Mouse (Mus musculus): ENCODE results near the gene Gfer. TPM values are rescaled to one million over a fixed set of nuclear protein-coding genes. Genes with fewer than 3 reads are reported as not detected.

The Gfer gene
- polyA plus RNA-seq, 1 experiment = 47.7 TPM

DNA sequence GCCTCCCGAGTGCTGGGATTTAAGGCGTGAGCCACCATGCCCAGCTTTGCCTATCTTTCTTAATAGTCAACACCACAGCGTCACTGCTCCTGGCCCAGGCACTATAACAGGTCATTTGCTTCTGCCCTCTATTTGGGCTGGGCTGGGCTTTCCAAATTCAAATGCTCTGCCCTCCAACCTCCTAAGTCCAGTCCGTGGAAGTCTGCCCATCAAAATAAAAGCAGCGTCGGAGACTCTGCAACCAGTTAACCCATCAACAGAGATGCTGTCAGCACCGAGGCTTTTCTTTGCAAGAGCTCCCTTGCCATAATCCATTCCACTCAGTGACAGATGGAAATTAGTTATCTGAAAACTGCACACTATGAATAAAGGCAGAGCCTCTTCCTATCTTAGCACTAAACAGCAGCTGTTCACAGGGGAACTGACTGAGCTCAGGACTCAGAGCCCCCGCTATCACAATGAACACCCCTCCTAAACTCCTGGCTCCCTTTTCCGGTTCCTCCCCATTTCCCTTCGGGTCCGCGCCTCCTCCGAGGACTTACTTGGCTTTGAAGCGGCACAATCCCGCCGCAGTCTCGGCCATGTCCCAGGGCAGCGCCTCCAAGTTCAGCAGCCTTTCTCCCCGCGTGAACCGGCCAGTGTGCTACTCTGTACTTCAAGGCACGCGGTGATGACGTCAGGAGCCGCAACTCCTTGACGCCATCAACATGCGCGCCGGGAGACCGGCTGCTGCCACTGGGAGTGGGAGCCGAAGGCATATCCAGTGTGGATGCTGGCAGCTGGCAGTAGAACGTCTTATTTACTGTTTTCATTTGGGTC, 11.2 kb upstream of the Gfer start, which contains the start of gene Tbl3:
Gene Tbl3, minus strand, starts transcription at position 679 of the 819 bp plus-strand sequence.
- Histone ChIP-seq H3K36me3 (ENCODE audit: control insufficient read depth, insufficient read depth) (peaks cover under 1% of the 10 kb centered on the region), H3K4me2 (ENCODE audit: low read depth) (peak within 1 kb of the TSS; percentile 89), H3K4me3 (peak within 1 kb of the TSS; percentile 72), H3K79me2 (ENCODE audit: control insufficient read depth, insufficient read depth) (peaks cover 16% of the 10 kb centered on the region), H3K27me3 (ENCODE audit: control insufficient read depth, insufficient read depth, insufficient read length) (no peaks in the 10 kb centered on the region), H3ac (ENCODE audit: control insufficient read depth, insufficient read length) (peak within 1 kb of the TSS; percentile 5)
- TF ChIP-seq POLR2AphosphoS2 (IDR thresholded peaks at IDR 0.05; ENCODE audit: insufficient read length, low read depth) (peak; percentile 94), MYOG (IDR thresholded peaks at IDR 0.05; ENCODE audit: control insufficient read depth in 1 of 3, insufficient read depth in 1 of 3, insufficient read length in 2 of 3, low read depth in 2 of 3) (peak in 1 of 3 experiments; percentile 10), SRF (IDR thresholded peaks at IDR 0.05; ENCODE audit: control insufficient read depth, insufficient read length, low read depth) (peak; percentile 72), POLR2A (IDR thresholded peaks at IDR 0.05; ENCODE audit: insufficient read length, low read depth) (peak; percentile 91), TCF12 (IDR thresholded peaks at IDR 0.05; ENCODE audit: insufficient read depth, poor library complexity, severe bottlenecking) (no peak), MYOD1 (IDR thresholded peaks at IDR 0.05; ENCODE audit: control insufficient read depth in 1 of 3, insufficient read length in 2 of 3, low read depth in 2 of 3) (no peak), E2F4 (IDR thresholded peaks at IDR 0.05; ENCODE audit: insufficient read depth) (peak; percentile 2)

DNA sequence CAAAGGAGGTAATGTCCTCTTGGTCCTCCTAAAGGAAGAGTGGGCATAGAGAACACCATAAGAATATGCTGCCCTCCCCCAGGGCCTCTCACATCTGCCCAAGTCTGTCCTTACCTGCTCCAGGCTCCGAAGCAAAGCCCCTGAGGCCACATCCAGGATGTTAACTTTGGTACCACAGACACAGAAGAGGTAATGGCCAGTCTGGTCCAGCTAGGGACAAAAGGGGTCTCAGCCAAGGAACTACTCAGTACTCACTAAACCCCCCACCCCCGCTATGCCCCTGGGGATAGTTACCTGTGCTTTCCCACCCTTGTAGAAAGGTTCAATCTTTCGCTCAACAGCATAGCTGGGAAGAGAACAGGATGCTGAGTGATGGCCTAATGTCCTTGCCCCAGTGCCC, 9.9 kb upstream of the Gfer start:
- Histone ChIP-seq H3K4me2 (ENCODE audit: low read depth) (peak overlapping the region; percentile 89), H3K27me3 (ENCODE audit: control insufficient read depth, insufficient read depth, insufficient read length) (no peaks in the 10 kb centered on the region), H3ac (ENCODE audit: control insufficient read depth, insufficient read length) (no peak overlapping the region), H3K4me3 (no peak overlapping the region), H3K79me2 (ENCODE audit: control insufficient read depth, insufficient read depth) (peaks cover 16% of the 10 kb centered on the region), H3K36me3 (ENCODE audit: control insufficient read depth, insufficient read depth) (peaks cover 9% of the 10 kb centered on the region)
- TF ChIP-seq CEBPB (IDR thresholded peaks at IDR 0.05; ENCODE audit: insufficient read depth, poor library complexity, severe bottlenecking) = no peak
- TF ChIP-seq POLR2A (IDR thresholded peaks at IDR 0.05; ENCODE audit: insufficient read length, low read depth) = no peak
- no peak for TF ChIP-seq SRF (IDR thresholded peaks at IDR 0.05; ENCODE audit: control insufficient read depth, insufficient read length, low read depth)
- no peak for TF ChIP-seq POLR2AphosphoS2 (IDR thresholded peaks at IDR 0.05; ENCODE audit: insufficient read length, low read depth)
- no peak for TF ChIP-seq USF1 (IDR thresholded peaks at IDR 0.05; ENCODE audit: low read depth)
- no peak for TF ChIP-seq E2F4 (IDR thresholded peaks at IDR 0.05; ENCODE audit: insufficient read depth)

DNA sequence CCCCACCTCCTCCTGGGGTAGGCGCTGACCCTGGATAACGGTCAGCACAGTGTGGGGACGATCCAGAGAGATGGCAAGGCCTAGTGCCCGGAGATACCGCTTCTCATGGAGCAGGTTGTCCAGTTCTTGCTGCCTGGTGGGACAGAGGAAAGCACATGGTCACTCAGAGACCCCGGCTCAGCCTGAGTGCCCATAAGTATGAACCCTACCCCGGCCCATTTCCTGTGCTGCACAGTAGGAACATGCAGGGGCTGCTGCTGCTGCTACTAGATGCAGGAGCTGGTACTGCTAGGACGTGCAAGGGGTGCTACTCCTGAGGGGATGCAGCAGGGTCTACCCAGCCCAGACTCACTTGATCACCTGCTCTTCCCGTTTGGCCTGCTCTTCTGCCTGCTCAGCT, 5.3 kb upstream of the Gfer start:
- TF ChIP-seq REST (IDR thresholded peaks at IDR 0.05; ENCODE audit: insufficient read depth, insufficient read length) (no peak), MAX (IDR thresholded peaks at IDR 0.05; ENCODE audit: low read depth) (no peak), MYOD1 (IDR thresholded peaks at IDR 0.05; ENCODE audit: control insufficient read depth in 1 of 3, insufficient read length in 2 of 3, low read depth in 2 of 3) (no peak), SRF (IDR thresholded peaks at IDR 0.05; ENCODE audit: control insufficient read depth, insufficient read length, low read depth) (no peak), MYOG (IDR thresholded peaks at IDR 0.05; ENCODE audit: control insufficient read depth in 1 of 3, insufficient read depth in 1 of 3, insufficient read length in 2 of 3, low read depth in 2 of 3) (no peak), USF1 (IDR thresholded peaks at IDR 0.05; ENCODE audit: low read depth) (no peak), POLR2A (IDR thresholded peaks at IDR 0.05; ENCODE audit: insufficient read length, low read depth) (no peak), POLR2AphosphoS2 (IDR thresholded peaks at IDR 0.05; ENCODE audit: insufficient read length, low read depth) (no peak), TCF12 (IDR thresholded peaks at IDR 0.05; ENCODE audit: insufficient read depth, poor library complexity, severe bottlenecking) (no peak), E2F4 (IDR thresholded peaks at IDR 0.05; ENCODE audit: insufficient read depth) (no peak), TCF3 (IDR thresholded peaks at IDR 0.05; ENCODE audit: insufficient read length, low read depth) (no peak), CEBPB (IDR thresholded peaks at IDR 0.05; ENCODE audit: insufficient read depth, poor library complexity, severe bottlenecking) (no peak)
- peaks cover 9% of the 10 kb centered on the region for H3K36me3 ChIP-seq (ENCODE audit: control insufficient read depth, insufficient read depth)
- H3K4me3 ChIP-seq = no peak overlapping the region
- H3K27me3 ChIP-seq (ENCODE audit: control insufficient read depth, insufficient read depth, insufficient read length) = no peaks in the 10 kb centered on the region
- H3K4me2 ChIP-seq (ENCODE audit: low read depth) = no peak overlapping the region
- H3ac ChIP-seq (ENCODE audit: control insufficient read depth, insufficient read length) = no peak overlapping the region
- peaks cover 7% of the 10 kb centered on the region for H3K79me2 ChIP-seq (ENCODE audit: control insufficient read depth, insufficient read depth)

DNA sequence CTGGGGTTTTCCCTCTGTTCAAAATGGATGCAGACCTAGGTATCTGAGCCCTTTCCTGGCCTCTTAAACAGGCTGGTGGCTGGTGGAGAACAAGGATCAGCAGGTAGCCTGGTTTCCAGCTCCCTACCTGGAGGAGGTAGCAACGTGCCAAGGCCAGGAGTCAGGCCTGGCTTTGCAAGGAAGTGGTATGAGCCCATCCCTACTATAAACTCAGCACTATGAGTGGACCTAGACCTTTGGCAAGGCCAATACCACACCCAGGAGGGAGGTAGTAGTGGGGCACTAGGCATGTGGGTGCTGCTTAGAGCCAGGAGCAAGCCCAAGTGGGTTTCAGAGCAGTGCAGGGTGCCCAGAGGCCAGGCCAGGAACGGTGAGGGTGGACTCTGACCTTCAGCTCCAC, 3.5 kb upstream of the Gfer start:
- H3K79me2 ChIP-seq (ENCODE audit: control insufficient read depth, insufficient read depth) = peaks cover 5% of the 10 kb centered on the region
- no peak for TF ChIP-seq MYOG (IDR thresholded peaks at IDR 0.05; ENCODE audit: control insufficient read depth in 1 of 3, insufficient read depth in 1 of 3, insufficient read length in 2 of 3, low read depth in 2 of 3)
- TF ChIP-seq CEBPB (IDR thresholded peaks at IDR 0.05; ENCODE audit: insufficient read depth, poor library complexity, severe bottlenecking) = no peak
- TF ChIP-seq MAX (IDR thresholded peaks at IDR 0.05; ENCODE audit: low read depth) = no peak
- TF ChIP-seq USF1 (IDR thresholded peaks at IDR 0.05; ENCODE audit: low read depth) = no peak
- no peak for TF ChIP-seq REST (IDR thresholded peaks at IDR 0.05; ENCODE audit: insufficient read depth, insufficient read length)
- no peak for TF ChIP-seq TCF12 (IDR thresholded peaks at IDR 0.05; ENCODE audit: insufficient read depth, poor library complexity, severe bottlenecking)
- no peak for TF ChIP-seq TCF3 (IDR thresholded peaks at IDR 0.05; ENCODE audit: insufficient read length, low read depth)
- no peak for TF ChIP-seq E2F4 (IDR thresholded peaks at IDR 0.05; ENCODE audit: insufficient read depth)
- no peak for TF ChIP-seq SRF (IDR thresholded peaks at IDR 0.05; ENCODE audit: control insufficient read depth, insufficient read length, low read depth)
- TF ChIP-seq MYOD1 (IDR thresholded peaks at IDR 0.05; ENCODE audit: control insufficient read depth in 1 of 3, insufficient read length in 2 of 3, low read depth in 2 of 3) = no peak
- TF ChIP-seq POLR2AphosphoS2 (IDR thresholded peaks at IDR 0.05; ENCODE audit: insufficient read length, low read depth) = no peak
- no peak for TF ChIP-seq POLR2A (IDR thresholded peaks at IDR 0.05; ENCODE audit: insufficient read length, low read depth)
- H3K27me3 ChIP-seq (ENCODE audit: control insufficient read depth, insufficient read depth, insufficient read length) = no peaks in the 10 kb centered on the region
- H3K36me3 ChIP-seq (ENCODE audit: control insufficient read depth, insufficient read depth) = peaks cover 9% of the 10 kb centered on the region
- no peak overlapping the region for H3ac ChIP-seq (ENCODE audit: control insufficient read depth, insufficient read length)
- H3K4me2 ChIP-seq (ENCODE audit: low read depth) = no peak overlapping the region
- H3K4me3 ChIP-seq = no peak overlapping the region

Measured in myocyte (in vitro differentiated cells).